22 mouse cellular contexts compared by ENCODE assay signal in genomic region chr14:77448001-77448400, GRCm38 (mm10).
DNase-seq lines count a peak whose midpoint lies in the region; ATAC-seq and TF ChIP-seq lines count a peak whose summit lies in the region.
"Had no signal": no experiment of that assay in that cellular context is flagged by ENCODE, and none has a peak within 500 bp of the region (broad histone marks: within the 10 kb centered on the region; RNA-seq: fewer than 3 reads in every experiment).

No protein-coding gene starts in this region.

- peak; percentile 80 for DNase-seq in lung, postnatal 0 days (ENCODE audit: low spot score)
- no peak for DNase-seq in lung, postnatal 4 days
- DNase-seq in midbrain, embryonic 11.5 days (ENCODE audit: low spot score, missing footprints) = no peak
- DNase-seq in adipocyte (ENCODE audit: low spot score) = no peak
- DNase-seq: adrenal gland, postnatal 14 days; cerebellum, adult 18-20 months; cerebellum, adult 9-11 months; cerebellum, postnatal 36 days; forebrain, postnatal 0 days; gastrocnemius, adult 2 months; gastrocnemius, postnatal 25 days; heart, adult 11 months; heart, postnatal 36 days had no signal

- no peak for TF ChIP-seq CTCF in lung, postnatal 0 days (IDR thresholded peaks at IDR 0.05)

- no peak overlapping the region for H3K4me2 ChIP-seq in lung, postnatal 0 days (replicated peaks; ENCODE audit: low read depth, low read length)
- H3K4me2 ChIP-seq in midbrain, embryonic 11.5 days = no peak overlapping the region
- H3K4me2 ChIP-seq in forebrain, embryonic 12.5 days = no peak overlapping the region
- H3K4me2 ChIP-seq: embryonic facial prominence, embryonic 12.5 days; forebrain, embryonic 13.5 days; heart, embryonic 13.5 days; hindbrain, embryonic 12.5 days had no signal

- 46% methylated on average over 4 of the region's 4 CpGs for WGBS in lung, postnatal 0 days
- WGBS in midbrain, embryonic 11.5 days = 79% methylated on average over 4 of the region's 4 CpGs
- 85% methylated on average over 4 of the region's 4 CpGs for WGBS in forebrain, embryonic 12.5 days

- no peaks in the 10 kb centered on the region for H3K27me3 ChIP-seq in lung, postnatal 0 days (replicated peaks; ENCODE audit: insufficient read depth, low read length)
- no peaks in the 10 kb centered on the region for H3K27me3 ChIP-seq in midbrain, embryonic 11.5 days (ENCODE audit: control insufficient read depth, insufficient read depth, low read length)
- no peaks in the 10 kb centered on the region for H3K27me3 ChIP-seq in forebrain, embryonic 12.5 days
- H3K27me3 ChIP-seq: embryonic facial prominence, embryonic 12.5 days; forebrain, embryonic 13.5 days; heart, embryonic 13.5 days; hindbrain, embryonic 12.5 days had no signal

- no peaks in the 10 kb centered on the region for H3K4me1 ChIP-seq in lung, postnatal 0 days (ENCODE audit: insufficient read depth, low read depth, low read length)
- H3K4me1 ChIP-seq in midbrain, embryonic 11.5 days (ENCODE audit: control insufficient read depth, insufficient read depth, low read length) = no peaks in the 10 kb centered on the region
- H3K4me1 ChIP-seq in forebrain, embryonic 12.5 days = no peaks in the 10 kb centered on the region
- H3K4me1 ChIP-seq: embryonic facial prominence, embryonic 12.5 days; forebrain, embryonic 13.5 days; heart, embryonic 13.5 days; hindbrain, embryonic 12.5 days had no signal

- H3K9ac ChIP-seq in lung, postnatal 0 days (replicated peaks; ENCODE audit: low read depth) = no peak overlapping the region
- H3K9ac ChIP-seq in midbrain, embryonic 11.5 days (ENCODE audit: low read length) = no peak overlapping the region
- no peak overlapping the region for H3K9ac ChIP-seq in forebrain, embryonic 12.5 days
- H3K9ac ChIP-seq: embryonic facial prominence, embryonic 12.5 days; forebrain, embryonic 13.5 days; forebrain, postnatal 0 days; heart, embryonic 13.5 days; hindbrain, embryonic 12.5 days had no signal

- no peaks in the 10 kb centered on the region for H3K36me3 ChIP-seq in lung, postnatal 0 days (ENCODE audit: insufficient read depth, low read length)
- H3K36me3 ChIP-seq in midbrain, embryonic 11.5 days (ENCODE audit: control insufficient read depth, insufficient read depth, low read length) = no peaks in the 10 kb centered on the region
- H3K36me3 ChIP-seq in forebrain, embryonic 12.5 days (replicated peaks) = no peaks in the 10 kb centered on the region
- H3K36me3 ChIP-seq: embryonic facial prominence, embryonic 12.5 days; heart, embryonic 13.5 days; hindbrain, embryonic 12.5 days had no signal

- no peak overlapping the region for H3K4me3 ChIP-seq in lung, postnatal 0 days (ENCODE audit: low read depth, low read length)
- H3K4me3 ChIP-seq in midbrain, embryonic 11.5 days (ENCODE audit: low read depth, low read length) = no peak overlapping the region
- no peak overlapping the region for H3K4me3 ChIP-seq in forebrain, embryonic 12.5 days (replicated peaks)
- H3K4me3 ChIP-seq: embryonic facial prominence, embryonic 12.5 days; forebrain, embryonic 13.5 days; gastrocnemius, adult 2 months; heart, embryonic 13.5 days; hindbrain, embryonic 12.5 days had no signal

- H3K27ac ChIP-seq in lung, postnatal 0 days (ENCODE audit: low read length) = no peak overlapping the region
- H3K27ac ChIP-seq in midbrain, embryonic 11.5 days (ENCODE audit: low read depth, low read length) = no peak overlapping the region
- no peak overlapping the region for H3K27ac ChIP-seq in forebrain, embryonic 12.5 days
- H3K27ac ChIP-seq: embryonic facial prominence, embryonic 12.5 days; forebrain, embryonic 13.5 days; gastrocnemius, adult 2 months; heart, embryonic 13.5 days; hindbrain, embryonic 12.5 days had no signal

- no peaks in the 10 kb centered on the region for H3K9me3 ChIP-seq in lung, postnatal 0 days (ENCODE audit: low read length)
- no peaks in the 10 kb centered on the region for H3K9me3 ChIP-seq in midbrain, embryonic 11.5 days (ENCODE audit: control insufficient read depth, low read length)
- H3K9me3 ChIP-seq in forebrain, embryonic 12.5 days = no peaks in the 10 kb centered on the region
- H3K9me3 ChIP-seq: embryonic facial prominence, embryonic 12.5 days; forebrain, embryonic 13.5 days; heart, embryonic 13.5 days; hindbrain, embryonic 12.5 days had no signal

- ATAC-seq in lung, postnatal 0 days = peak; percentile 77
- peak; percentile 93 for ATAC-seq in common myeloid progenitor, adult 5-6 weeks (replicated peaks; ENCODE audit: low read depth, poor library complexity, severe bottlenecking)
- peak; percentile 80 to 89 for ATAC-seq in hematopoietic stem cell, adult 5-6 weeks (replicated peaks in 1 of 2; ENCODE audit: insufficient read depth in 1 of 2, low FRiP score in 2 of 2, low TSS enrichment in 1 of 2, low read depth in 1 of 2, poor library complexity in 2 of 2, severe bottlenecking in 2 of 2)
- peak; percentile 82; the same call in 1 of the 2 replicates for ATAC-seq in monocyte, adult 5-6 weeks (replicated peaks; ENCODE audit: insufficient number of reproducible peaks, low FRiP score, low TSS enrichment, poor library complexity, severe bottlenecking)
- no peak for ATAC-seq in midbrain, embryonic 11.5 days (ENCODE audit: low FRiP score)
- ATAC-seq in forebrain, embryonic 12.5 days (ENCODE audit: low FRiP score) = no peak
- ATAC-seq: forebrain, embryonic 13.5 days; forebrain, postnatal 0 days; hindbrain, embryonic 16.5 days had no signal

- TF ChIP-seq EP300 in lung, postnatal 0 days (IDR thresholded peaks at IDR 0.05) = no peak

Comparison
In these comparisons a context has a peak if more than half of its experiments do, and no peak if none do; other contexts are left out.
1. ATAC-seq: peak in lung, postnatal 0 days (single experiment), common myeloid progenitor, adult 5-6 weeks (single experiment), hematopoietic stem cell, adult 5-6 weeks (2 of 2) and monocyte, adult 5-6 weeks (single experiment); none in midbrain, embryonic 11.5 days (single experiment) and forebrain, embryonic 12.5 days (single experiment).